ENCODE assay signal across 7 mouse cellular contexts in the genomic region with DNA sequence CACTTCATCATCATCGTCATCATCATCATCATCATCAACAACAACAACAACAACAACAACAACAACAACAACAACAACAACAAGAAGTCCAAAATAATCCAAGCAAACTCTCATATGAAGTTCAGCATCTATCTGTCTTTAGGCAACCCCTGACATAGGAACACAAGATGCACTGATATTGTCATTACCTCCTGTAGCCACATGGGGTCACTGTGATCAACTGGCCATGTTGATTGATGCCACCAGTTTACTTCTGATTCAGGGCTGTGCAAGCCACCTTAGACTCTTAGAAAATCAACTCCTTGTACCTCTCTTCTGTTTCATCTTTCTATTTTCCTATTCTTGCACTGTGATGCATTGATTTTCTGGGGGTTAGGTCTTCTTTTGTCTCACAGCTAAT.
A peak's percentile ranks its signal among the peaks of the same experiment; 100 is the strongest.
DNase-seq lines count a peak whose midpoint lies in the region; TF ChIP-seq lines count a peak whose summit lies in the region.

No protein-coding gene starts in this region.

- peaks cover 0 to 5% of the 10 kb centered on the region in 2 experiments; a peak in 1 of 4 replicates for H3K4me1 ChIP-seq in CH12.LX (ENCODE audit: control insufficient read depth in 1 of 2, insufficient read depth in 2 of 2)

- no peaks in the 10 kb centered on the region for H3K9me3 ChIP-seq in CH12.LX (replicated peaks; ENCODE audit: low read length)

- H3K79me2 ChIP-seq in CH12.LX (replicated peaks; ENCODE audit: control insufficient read depth, extremely low read depth, insufficient read depth, poor library complexity, severe bottlenecking), result no peaks in the 10 kb centered on the region

- H3K27ac ChIP-seq in CH12.LX (ENCODE audit: insufficient read depth, low read depth), result no peak overlapping the region

- TF ChIP-seq CTCF in CH12.LX (conservative IDR thresholded peaks at IDR 0.05 in 1 of 2, IDR thresholded peaks at IDR 0.05 in 1 of 2; ENCODE audit: low read depth in 2 of 2, low read length in 2 of 2), result peak; percentile 74 to 83

- no peak for TF ChIP-seq EP300 in CH12.LX (IDR thresholded peaks at IDR 0.05; ENCODE audit: low read length)

- in situ Hi-C loops in CH12.LX (cut with MboI; ENCODE audit: low pct_ligation_motif_present, low pct_unique_long_range_greater_than_20kb, low sequenced_read_pairs), result no loop called here

- H3K9ac ChIP-seq in CH12.LX (ENCODE audit: insufficient read depth, low read depth), result no peak overlapping the region

- no peaks in the 10 kb centered on the region for H3K27me3 ChIP-seq in CH12.LX (replicated peaks)

- H3K36me3 ChIP-seq in CH12.LX (replicated peaks in 1 of 2; ENCODE audit: control insufficient read depth in 1 of 2, insufficient read depth in 1 of 2, low read length in 1 of 2), result no peaks in the 10 kb centered on the region

- TF ChIP-seq RAD21 in CH12.LX (IDR thresholded peaks at IDR 0.05; ENCODE audit: low read depth, low read length), result peak; percentile 88

- intact Hi-C loops in gastrocnemius, postnatal 14 days (cut with DNase I; ENCODE audit: low total_unique reads), result no loop called here

- dilution Hi-C loops in CH12.LX (cut with MboI; ENCODE audit: extremely low pct_ligation_motif_present, extremely low pct_unique_long_range_greater_than_20kb, low sequenced_read_pairs), result no loop called here

- no peak for TF ChIP-seq POLR2A in CH12.LX (IDR thresholded peaks at IDR 0.05; ENCODE audit: low read depth, low read length)

- H3K4me3 ChIP-seq in CH12.LX (replicated peaks in 1 of 3; ENCODE audit: low read depth in 2 of 3, low read length in 2 of 3, poor library complexity in 1 of 3), result no peak overlapping the region

- H3K4me2 ChIP-seq in CH12.LX (ENCODE audit: insufficient read depth, low read depth, poor library complexity, severe bottlenecking), result no peak overlapping the region

- peak; percentile 76 for DNase-seq in CH12.LX (ENCODE audit: extremely low read depth)
- peak; percentile 9 for DNase-seq in MN1 (ENCODE audit: low spot score)
- peak; percentile 19 for DNase-seq in cerebellum, adult 9-10 months
- DNase-seq in gastrocnemius, postnatal 14 days, result peak; percentile 26
- DNase-seq in large intestine, adult 2 months (ENCODE audit: low read depth, low spot score), result peak; percentile 8
- DNase-seq in lung, postnatal 25 days (ENCODE audit: low spot score), result peak; percentile 29
- DNase-seq in right cerebral cortex, adult 2 months (ENCODE audit: low spot score in 2 of 2), result peak; percentile 77

- 6% methylated on average over 1 of the region's 1 CpGs for WGBS in large intestine, adult 2 months

TF ChIP-seq in CH12.LX, 34 proteins besides CTCF, POLR2A, EP300 and RAD21:
- TF ChIP-seq SMC3 (IDR thresholded peaks at IDR 0.05; ENCODE audit: low read depth, low read length) (peak; percentile 90), MYC (IDR thresholded peaks at IDR 0.05; ENCODE audit: low read depth, low read length) (no peak), ZC3H11A (IDR thresholded peaks at IDR 0.05; ENCODE audit: low read depth, low read length) (peak; percentile 69; the same call in 1 of the 2 replicates)

Comparison
In these comparisons a context has a peak if more than half of its experiments do, and no peak if none do; other contexts are left out.
1. DNase-seq: peak in every context shown above with its lines; median percentile 77 in right cerebral cortex, adult 2 months; 76 in CH12.LX; 29 in lung, postnatal 25 days; 26 in gastrocnemius, postnatal 14 days; 19 in cerebellum, adult 9-10 months; 9 in MN1; 8 in large intestine, adult 2 months.